Mouse (Mus musculus) stomach, postnatal 0 days (tissue): ENCODE results near the gene Cracr2a.

ENCODE experiments used
- CTCF ChIP-seq: IDR thresholded peaks from 2 replicates; pipeline ENCODE4 v1.5.1; 2016; ENCODE audit warnings: antibody characterized with exemption, low read depth, mild to moderate bottlenecking, moderate library complexity
- EP300 ChIP-seq: optimal IDR thresholded peaks from 2 replicates; pipeline ENCODE3; 2016; ENCODE audit warnings: antibody characterized with exemption

DNA sequence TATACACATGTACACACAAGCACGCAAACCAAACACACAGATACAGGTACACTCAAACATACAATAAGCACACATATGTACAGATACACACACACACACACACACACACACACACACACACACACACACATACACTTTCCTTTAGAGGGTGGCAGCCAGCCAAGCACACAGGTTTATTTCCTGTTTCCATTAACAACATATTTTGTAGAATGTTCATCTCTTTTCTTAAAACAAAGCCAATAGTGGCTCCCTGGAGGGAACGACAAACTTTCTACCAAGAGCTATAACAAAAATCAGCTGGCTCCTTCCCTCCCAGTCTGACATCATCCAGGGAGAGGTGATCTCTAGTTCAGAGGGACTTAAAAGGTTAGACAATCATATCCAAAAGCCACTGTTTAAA, 73.7 kb downstream of the Cracr2a start:
- no peak for TF ChIP-seq CTCF
- TF ChIP-seq EP300: no peak
